Mouse (Mus musculus) CH12.LX (cell line): ENCODE measurements around the gene Vwa7. TPM values are rescaled to one million over a fixed set of nuclear protein-coding genes. Genes with fewer than 3 reads are reported as not detected.
"Not testable (repeated sequence)": the region's sequence is repeated elsewhere in the genome, so short reads cannot be mapped to it uniquely, and the experiment has no call there.

ENCODE experiments used
- DNase-seq: peaks from one replicate; pipeline ENCODE4 v3.0.0-alpha.2; 2013; ENCODE audit errors: extremely low read depth
- H3K27ac ChIP-seq: 2 replicates; pipeline ENCODE4 v1.5.1; 2012; ENCODE audit warnings: low read depth, mild to moderate bottlenecking, control low read depth, moderate library complexity; ENCODE audit not compliant: insufficient read depth
- H3K27me3 ChIP-seq: replicated peaks from 2 replicates; pipeline ENCODE3; 2012; ENCODE audit warnings: inconsistent platforms
- H3K36me3 ChIP-seq, 2 experiments: replicated peaks in 1 of 2; 2 replicates each; pipeline versions ENCODE3 to v1.6.1; 2012; ENCODE audit warnings: inconsistent platforms in 1 of 2, low read length in 1 of 2, mild to moderate bottlenecking in 1 of 2, mixed read lengths in 1 of 2, moderate library complexity in 1 of 2; ENCODE audit not compliant: control insufficient read depth in 1 of 2, insufficient read depth in 1 of 2
- H3K4me1 ChIP-seq, 2 experiments: 2 replicates each; pipeline ENCODE4 v1.6.1; 2012; ENCODE audit warnings: inconsistent platforms in 1 of 2, moderate library complexity in 1 of 2; ENCODE audit not compliant: insufficient read depth in 2 of 2, control insufficient read depth in 1 of 2
- H3K4me2 ChIP-seq: 2 replicates; pipeline ENCODE4 v1.6.1; 2012; ENCODE audit warnings: low read depth, mild to moderate bottlenecking, control low read depth; ENCODE audit not compliant: poor library complexity, insufficient read depth, severe bottlenecking
- H3K4me3 ChIP-seq, 3 experiments: fragments of 150-350 bp in 1 of 3; sonication (generic) in 1 of 3; replicated peaks in 1 of 3; 2 replicates each; pipeline versions ENCODE3 to v1.5.1; 2011 to 2012; ENCODE audit warnings: low read depth in 2 of 3, low read length in 2 of 3, mild to moderate bottlenecking in 2 of 3, moderate library complexity in 2 of 3, control low read depth in 1 of 3, improper control_type of control experiment in 1 of 3, inconsistent platforms in 1 of 3, mixed read lengths in 1 of 3; ENCODE audit not compliant: poor library complexity in 1 of 3
- H3K79me2 ChIP-seq: replicated peaks from 2 replicates; pipeline ENCODE4 v1.6.1; 2012; ENCODE audit warnings: mild to moderate bottlenecking, moderate library complexity; ENCODE audit not compliant: control insufficient read depth, poor library complexity, insufficient read depth, severe bottlenecking; ENCODE audit errors: extremely low read depth
- H3K9ac ChIP-seq: 2 replicates; pipeline ENCODE4 v1.6.1; 2012; ENCODE audit warnings: low read depth, mild to moderate bottlenecking, control low read depth, moderate library complexity; ENCODE audit not compliant: insufficient read depth
- H3K9me3 ChIP-seq: replicated peaks from 2 replicates; pipeline ENCODE3; 2012; ENCODE audit warnings: low read length, inconsistent platforms, mixed read lengths
- CHD2 ChIP-seq: IDR thresholded peaks from 2 replicates; pipeline ENCODE4 v1.6.1; 2011; ENCODE audit warnings: low read length, improper control_type of control experiment
- CTCF ChIP-seq, 2 experiments: IDR thresholded peaks in 1 of 2; conservative IDR thresholded peaks in 1 of 2; 2 replicates each; pipeline ENCODE4 v1.5.1; 2011 to 2012; ENCODE audit warnings: low read depth in 2 of 2, low read length in 2 of 2, improper control_type of control experiment in 1 of 2, inconsistent platforms in 1 of 2, mild to moderate bottlenecking in 1 of 2, moderate library complexity in 1 of 2
- E2F4 ChIP-seq: IDR thresholded peaks from 2 replicates; pipeline ENCODE4 v1.6.1; 2011; ENCODE audit warnings: low read depth, low read length, improper control_type of control experiment; ENCODE audit not compliant: insufficient replicate concordance
- KAT2A ChIP-seq: IDR thresholded peaks from 2 replicates; pipeline ENCODE4 v1.6.1; 2012; ENCODE audit warnings: low read length, improper control_type of control experiment, inconsistent platforms; ENCODE audit not compliant: insufficient replicate concordance
- MAZ ChIP-seq: IDR thresholded peaks from 2 replicates; pipeline ENCODE4 v1.6.1; 2012; ENCODE audit warnings: low read depth, mild to moderate bottlenecking, inconsistent platforms, low read length, improper control_type of control experiment, moderate library complexity
- MEF2A ChIP-seq: IDR thresholded peaks from 2 replicates; pipeline ENCODE4 v1.6.1; 2014; ENCODE audit warnings: low read depth, mild to moderate bottlenecking, inconsistent platforms, low read length, improper control_type of control experiment, borderline replicate concordance
- NELFE ChIP-seq: IDR thresholded peaks from 2 replicates; pipeline ENCODE4 v1.6.1; 2011; ENCODE audit warnings: low read depth, low read length, improper control_type of control experiment
- NRF1 ChIP-seq: IDR thresholded peaks from 2 replicates; pipeline ENCODE4 v1.6.1; 2014; ENCODE audit warnings: low read depth, mild to moderate bottlenecking, inconsistent platforms, low read length, improper control_type of control experiment, moderate library complexity
- RAD21 ChIP-seq: IDR thresholded peaks from 2 replicates; pipeline ENCODE4 v1.6.1; 2011; ENCODE audit warnings: low read depth, mild to moderate bottlenecking, low read length, improper control_type of control experiment, moderate library complexity
- RCOR1 ChIP-seq: conservative IDR thresholded peaks from 2 replicates; pipeline ENCODE4 v1.6.1; 2012; ENCODE audit warnings: low read depth, mild to moderate bottlenecking, inconsistent platforms, low read length, improper control_type of control experiment
- SIN3A ChIP-seq: IDR thresholded peaks from 2 replicates; pipeline ENCODE4 v1.6.1; 2012; ENCODE audit warnings: low read length, improper control_type of control experiment, inconsistent platforms
- SMC3 ChIP-seq: IDR thresholded peaks from 2 replicates; pipeline ENCODE4 v1.6.1; 2011; ENCODE audit warnings: low read depth, low read length, improper control_type of control experiment
- USF1 ChIP-seq: IDR thresholded peaks from 2 replicates; pipeline ENCODE4 v1.6.1; 2014; ENCODE audit warnings: low read depth, mild to moderate bottlenecking, inconsistent platforms, low read length, improper control_type of control experiment
- ZKSCAN1 ChIP-seq: IDR thresholded peaks from 2 replicates; pipeline ENCODE4 v1.6.1; 2012; ENCODE audit warnings: low read depth, inconsistent platforms, low read length, improper control_type of control experiment, borderline replicate concordance
- ZNF384 ChIP-seq: IDR thresholded peaks from 2 replicates; pipeline ENCODE4 v1.6.1; 2012; ENCODE audit warnings: low read depth, low read length, improper control_type of control experiment, inconsistent platforms
- dilution Hi-C: fragments of 300-500 bp; cut with MboI; formaldehyde crosslinking; loops from 2 replicates; pipeline ENCODE4 v1.14.3; 2020; ENCODE audit warnings: low sequenced_read_pairs; ENCODE audit not compliant: extremely low pct_unique_long_range_greater_than_20kb, extremely low pct_ligation_motif_present
- in situ Hi-C: fragments of 300-500 bp; cut with MboI; formaldehyde crosslinking; loops from 3 replicates; pipeline ENCODE4 v1.14.3; 2019; ENCODE audit warnings: low sequenced_read_pairs, low pct_ligation_motif_present, low pct_unique_long_range_greater_than_20kb, mixed read lengths
- polyA plus RNA-seq: library from polyadenylated mRNA; unstranded; fragments of >175 nt; gene quantifications from 2 replicates; pipeline ENCODE4 v1.2.1, GENCODE M21; 2012; ENCODE audit warnings: low read depth; ENCODE audit not compliant: insufficient read length
- total RNA-seq, 2 experiments: library from RNA; depleted of rRNA; stranded (reverse); fragments of 300-350 nt in 1 of 2; fragments of >200 nt in 1 of 2; gene quantifications; 2 replicates each; pipeline ENCODE4 v1.2.3; 2012 to 2014

Vwa7 gene
- total and polyA plus RNA-seq, 3 experiments, result 0.42 to 1.2 TPM; not detected in 1

DNA sequence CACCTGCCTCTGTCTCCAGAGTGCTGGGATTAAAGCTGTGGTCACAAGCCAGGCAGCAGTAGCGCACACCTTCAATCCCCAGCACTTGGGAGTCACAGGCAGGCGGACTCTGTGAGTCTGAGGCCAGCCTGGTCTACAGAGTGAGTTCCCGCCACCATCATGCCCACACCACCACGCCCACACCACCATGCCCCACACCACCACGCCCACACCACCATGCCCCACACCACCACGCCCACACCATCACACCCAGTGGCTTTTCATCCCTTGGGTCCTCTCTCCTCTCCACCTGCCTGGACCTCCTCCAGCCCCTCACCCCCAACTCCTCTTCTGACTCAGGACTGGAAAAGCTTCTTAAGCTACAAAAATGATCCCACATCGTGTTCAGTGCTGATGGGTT lies 15.5 kb downstream of the Vwa7 start:
- no peaks in the 10 kb centered on the region for H3K9me3 ChIP-seq
- H3K4me2 ChIP-seq, result no peak overlapping the region
- H3K79me2 ChIP-seq, result no peaks in the 10 kb centered on the region; the same call in 1 of the 2 replicates
- no peak overlapping the region for H3K9ac ChIP-seq
- no peak for DNase-seq
- TF ChIP-seq E2F4, result no peak
- in situ Hi-C loops, result no loop called here
- H3K27ac ChIP-seq, result no peak overlapping the region
- H3K4me1 ChIP-seq, result peaks cover 10 to 49% of the 10 kb centered on the region in 2 experiments
- no peak overlapping the region for H3K4me3 ChIP-seq
- peaks cover 0 to 26% of the 10 kb centered on the region in 2 experiments for H3K36me3 ChIP-seq
- dilution Hi-C loops, result no loop called here
- H3K27me3 ChIP-seq, result no peaks in the 10 kb centered on the region

DNA sequence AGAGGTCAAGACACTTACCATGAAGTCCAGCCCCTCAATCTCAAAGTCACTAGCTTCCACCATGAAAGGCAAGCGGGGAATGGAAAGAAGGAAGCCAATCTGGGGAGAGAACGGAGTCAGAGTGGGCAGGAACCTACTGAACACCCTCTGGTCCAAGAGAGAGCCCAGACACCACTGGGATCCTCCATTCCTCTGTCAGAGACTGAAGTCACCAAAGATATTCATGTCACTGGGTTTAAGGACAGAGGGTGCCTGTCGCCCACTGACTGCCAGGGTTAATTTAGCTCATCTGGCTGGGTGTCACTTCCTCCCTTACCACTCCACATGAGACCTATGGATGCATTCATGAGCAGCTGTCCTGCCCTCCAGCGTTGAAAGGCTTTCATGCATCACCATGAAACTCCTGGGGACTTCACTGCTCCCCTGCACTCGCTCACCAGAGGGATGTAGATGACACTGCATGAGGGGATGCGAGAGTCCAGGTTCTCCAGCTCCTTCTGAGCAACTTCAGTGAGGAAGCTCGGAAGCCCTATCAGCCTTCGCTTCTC lies 16.0 kb downstream of the Vwa7 start:
- H3K27ac ChIP-seq, result no peak overlapping the region
- H3K27me3 ChIP-seq, result no peaks in the 10 kb centered on the region
- no peak overlapping the region for H3K4me3 ChIP-seq
- H3K79me2 ChIP-seq, result no peaks in the 10 kb centered on the region
- peak; percentile 10 for TF ChIP-seq RAD21
- no peak for TF ChIP-seq NRF1
- TF ChIP-seq CTCF (conservative IDR thresholded peaks at IDR 0.05 in 1 of 2, IDR thresholded peaks at IDR 0.05 in 1 of 2; ENCODE audit: low read depth in 2 of 2, low read length in 2 of 2), result peak in 1 of 2 experiments; percentile 40; a peak in 2 of 4 replicates
- TF ChIP-seq SMC3, result peak; percentile 27; the same call in 1 of the 2 replicates
- H3K36me3 ChIP-seq, result peaks cover 0 to 26% of the 10 kb centered on the region in 2 experiments
- H3K4me1 ChIP-seq, result peaks cover 10 to 49% of the 10 kb centered on the region in 2 experiments
- H3K9me3 ChIP-seq, result no peaks in the 10 kb centered on the region
- no peak overlapping the region for H3K9ac ChIP-seq
- dilution Hi-C loops, result no loop called here
- in situ Hi-C loops, result no loop called here
- DNase-seq, result peak; percentile 40
- no peak overlapping the region for H3K4me2 ChIP-seq

DNA sequence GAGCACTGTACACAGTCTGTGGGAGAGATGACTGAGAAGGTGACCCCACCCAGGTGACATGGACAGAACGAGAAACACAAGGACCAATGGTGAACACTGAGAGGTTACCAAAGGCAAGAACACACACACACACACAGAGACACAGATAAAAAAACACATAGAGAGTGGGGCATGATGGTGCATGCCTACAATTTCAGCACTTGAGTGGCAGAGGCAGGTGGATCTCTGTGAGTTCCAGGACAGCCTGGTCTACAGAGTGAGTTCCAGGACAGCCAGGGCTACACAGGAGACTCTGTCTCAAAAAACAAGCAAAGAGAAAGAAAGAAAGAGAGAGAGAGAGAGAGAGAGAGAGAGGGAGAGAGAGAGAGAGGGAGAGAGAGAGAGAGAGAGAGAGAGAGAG lies 17.3 kb downstream of the Vwa7 start:
- H3K4me3 ChIP-seq, H3K27me3 ChIP-seq, DNase-seq, H3K79me2 ChIP-seq, in situ Hi-C loops, H3K4me2 ChIP-seq, dilution Hi-C loops, H3K9me3 ChIP-seq, H3K9ac ChIP-seq, H3K27ac ChIP-seq: not testable (repeated sequence)
- Histone ChIP-seq H3K4me1 (peaks cover 5 to 39% of the 10 kb centered on the region in 2 experiments; a peak in 3 of 4 replicates), H3K36me3 (peaks cover 0 to 26% of the 10 kb centered on the region in 2 experiments)

DNA sequence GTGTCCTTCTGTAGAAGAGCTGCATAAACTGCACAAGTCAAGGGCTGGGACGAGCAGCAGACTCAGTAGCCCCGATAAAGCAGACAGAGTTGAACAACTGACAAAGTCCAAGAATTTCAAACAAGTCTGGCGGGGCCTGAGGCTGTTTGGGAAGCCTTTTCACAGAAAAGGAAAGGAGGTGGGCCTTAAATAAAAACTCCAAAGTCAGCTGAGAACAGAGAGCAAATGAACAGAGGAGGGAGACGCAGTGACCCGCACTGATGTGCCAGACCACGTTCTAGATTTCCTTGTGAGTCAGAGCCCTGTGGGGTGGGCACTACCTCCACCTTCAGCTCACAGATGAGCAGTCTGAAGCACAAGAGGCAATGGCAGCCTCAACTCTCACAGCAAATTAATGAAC lies 18.5 kb downstream of the Vwa7 start:
- Histone ChIP-seq H3K9me3 (no peaks in the 10 kb centered on the region), H3K4me1 (peaks cover 5 to 27% of the 10 kb centered on the region in 2 experiments; a peak in 3 of 4 replicates), H3K9ac (no peak overlapping the region), H3K4me3 (no peak overlapping the region), H3K36me3 (peaks cover 0 to 20% of the 10 kb centered on the region in 2 experiments), H3K27me3 (no peaks in the 10 kb centered on the region), H3K4me2 (no peak overlapping the region), H3K27ac (no peak overlapping the region), H3K79me2 (no peaks in the 10 kb centered on the region)
- no peak for TF ChIP-seq CHD2
- no peak for TF ChIP-seq ZKSCAN1
- TF ChIP-seq RCOR1, result no peak
- TF ChIP-seq NELFE, result no peak
- no peak for TF ChIP-seq MEF2A
- no peak for TF ChIP-seq SMC3
- TF ChIP-seq SIN3A, result no peak
- TF ChIP-seq E2F4, result no peak
- no peak for TF ChIP-seq ZNF384
- TF ChIP-seq KAT2A, result no peak
- no peak for TF ChIP-seq RAD21
- TF ChIP-seq MAZ, result no peak
- no peak for TF ChIP-seq USF1
- in situ Hi-C loops, result no loop called here
- DNase-seq, result no peak
- dilution Hi-C loops, result no loop called here
